ENCODE assay signal across 8 mouse cellular contexts in genomic region chr1:160906057-160906557, GRCm38 (mm10). TPM values are rescaled to one million over a fixed set of nuclear protein-coding genes. Genes with fewer than 3 reads are reported as not detected.
DNase-seq lines count a peak whose midpoint lies in the region; ATAC-seq lines count a peak whose summit lies in the region.

Gene Rc3h1 (plus strand): TSS chr1:160906418.

- H3K9me3 ChIP-seq in intestine, embryonic 14.5 days (ENCODE audit: control insufficient read depth, low read length), result no peaks in the 10 kb centered on the region

- under 1% methylated on average over 44 of the region's 45 CpGs for whole genome bisulfite sequencing in intestine, embryonic 14.5 days

- H3K27me3 ChIP-seq in intestine, embryonic 14.5 days (replicated peaks; ENCODE audit: control insufficient read depth, insufficient read depth, low read length), result no peaks in the 10 kb centered on the region

- ATAC-seq in intestine, embryonic 14.5 days (replicated peaks; ENCODE audit: low FRiP score, low TSS enrichment, low read depth), result peak; percentile 96

- H3K4me1 ChIP-seq in intestine, embryonic 14.5 days (replicated peaks; ENCODE audit: control insufficient read depth, insufficient read depth, low read length), result peaks cover 5% of the 10 kb centered on the region

- peak; percentile 100 for DNase-seq in adrenal gland, adult 18-20 months (ENCODE audit: low spot score in 2 of 2)
- peak; percentile 93 for DNase-seq in embryo, embryonic 11 days
- DNase-seq in gastrocnemius, postnatal 25 days, result peak; percentile 96
- peak; percentile 100 for DNase-seq in intestine, embryonic 14.5 days (ENCODE audit: low spot score)
- DNase-seq in left cerebral cortex, postnatal 14 days (ENCODE audit: low spot score in 2 of 2), result peak; percentile 95 to 96
- DNase-seq in mesoderm, embryonic 11.5 days (ENCODE audit: low read depth, low spot score), result peak; percentile 95
- DNase-seq in right cerebral cortex, postnatal 36 days (ENCODE audit: low spot score in 2 of 2), result peak; percentile 93
- DNase-seq in yolk sac, embryonic 10.5 days (ENCODE audit: low spot score), result peak; percentile 97

- H3K27ac ChIP-seq in intestine, embryonic 14.5 days (ENCODE audit: low read depth), result peak within 1 kb of the TSS; percentile 90

- H3K36me3 ChIP-seq in intestine, embryonic 14.5 days (ENCODE audit: control insufficient read depth, insufficient read depth, low read length), result no peaks in the 10 kb centered on the region

- H3K4me3 ChIP-seq in intestine, embryonic 14.5 days (ENCODE audit: low read depth, low read length), result peak within 1 kb of the TSS; percentile 93

- intact Hi-C loops in left cerebral cortex, postnatal 14 days (cut with DNase I), result loop anchor here (5.0 kb wide), 1 partner anchor 114 kb away; the partner anchor contains the start of gene Rabgap1l

- H3K9ac ChIP-seq in intestine, embryonic 14.5 days (ENCODE audit: low read length), result peak within 1 kb of the TSS; percentile 93

- peak within 1 kb of the TSS; percentile 79 for H3K4me2 ChIP-seq in intestine, embryonic 14.5 days (ENCODE audit: low read length)

RNA-seq across cellular contexts. Expression of gene Rc3h1, which starts in this region (rescaled TPM):
- total RNA-seq in adrenal gland, adult 18-20 months (2021), result 10 to 100 TPM; 45.3 to 47.8 TPM
- 10 to 100 TPM; 22.5 to 30.0 TPM for total RNA-seq in gastrocnemius, postnatal 25 days (2021)
- polyA plus RNA-seq in intestine, embryonic 14.5 days (2014; fragmentation: Nextera tagmentation; extraction: Ambion mirVana), result 9.6 and 10.4 TPM in 2 replicates
- 10 to 100 TPM; 38.3 to 41.8 TPM for total RNA-seq in left cerebral cortex, postnatal 14 days (2021)

Comparison
In these comparisons a context has a peak if more than half of its experiments do, and no peak if none do; other contexts are left out.
1. Peak in every context shown above with its lines: DNase-seq, ATAC-seq, H3K4me3 ChIP-seq and H3K27ac ChIP-seq.